Mouse (Mus musculus) heart, postnatal 0 days (tissue): Measurements from ENCODE around the gene Ank2.

Experiments used
- CTCF ChIP-seq: IDR thresholded peaks from 2 replicates; pipeline ENCODE4 v1.5.1; 2016; ENCODE audit warnings: antibody characterized with exemption, control low read depth, low read depth
- EP300 ChIP-seq: IDR thresholded peaks from 2 replicates; pipeline ENCODE4 v1.6.1; 2016; ENCODE audit warnings: antibody characterized with exemption, low read depth

DNA sequence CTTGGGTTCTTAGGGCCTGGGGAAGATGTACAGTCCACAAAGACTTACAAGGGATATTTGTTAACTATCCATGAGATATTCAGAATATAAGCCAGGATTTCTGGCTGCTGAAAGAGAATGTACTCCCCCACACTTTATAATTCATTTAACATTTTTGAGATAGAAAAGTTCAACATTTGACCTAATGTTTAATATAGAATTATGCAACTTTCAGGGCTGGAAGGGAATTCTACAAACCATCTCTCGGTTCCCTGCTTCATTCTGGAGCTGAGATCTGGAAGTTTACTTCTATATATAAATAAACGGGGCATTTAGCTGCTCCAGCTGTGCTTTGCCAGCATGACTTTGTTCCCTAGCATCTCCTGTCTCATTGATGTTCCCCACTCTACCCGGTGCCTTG, 372.9 kb downstream of the Ank2 start:
- TF ChIP-seq EP300 (no peak), CTCF (no peak)
